Mouse (Mus musculus) intestine, postnatal 0 days (tissue): ENCODE measurements around the gene 4933407L21Rik. TPM values are rescaled to one million over a fixed set of nuclear protein-coding genes. Genes with fewer than 3 reads are reported as not detected.
A peak's percentile ranks its signal among the peaks of the same experiment; 100 is the strongest.
"Not testable (repeated sequence)": the region's sequence is repeated elsewhere in the genome, so short reads cannot be mapped to it uniquely, and the experiment has no call there.

Source experiments
- ATAC-seq: fragments of 200-750 bp; cut with Nextera tagmentation; 2 replicates; pipeline ENCODE4 v1.8.0; 2017; ENCODE audit warnings: mild to moderate bottlenecking, moderate TSS enrichment, moderate library complexity
- H3K27ac ChIP-seq: fragments of 300-500 bp; sonication (generic); 2 replicates; pipeline ENCODE4 v1.5.1; 2014; ENCODE audit warnings: mild to moderate bottlenecking, low read depth, low read length, moderate library complexity
- H3K27me3 ChIP-seq: fragments of 300-500 bp; sonication (generic); replicated peaks from 2 replicates; pipeline ENCODE4 v1.6.1; 2014; ENCODE audit warnings: low read length, mixed read lengths; ENCODE audit not compliant: control insufficient read depth, insufficient read depth
- H3K36me3 ChIP-seq: fragments of 300-500 bp; sonication (generic); 2 replicates; pipeline ENCODE4 v1.6.1; 2014; ENCODE audit warnings: mild to moderate bottlenecking, moderate library complexity; ENCODE audit not compliant: control insufficient read depth, insufficient read depth
- H3K4me1 ChIP-seq: fragments of 300-500 bp; sonication (generic); replicated peaks from 2 replicates; pipeline ENCODE4 v1.6.1; 2014; ENCODE audit warnings: antibody characterized with exemption, low read length, mixed read lengths; ENCODE audit not compliant: control insufficient read depth, insufficient read depth
- H3K4me2 ChIP-seq: fragments of 300-500 bp; sonication (generic); replicated peaks from 2 replicates; pipeline ENCODE4 v1.6.1; 2014; ENCODE audit warnings: low read depth, mild to moderate bottlenecking, moderate library complexity
- H3K4me3 ChIP-seq: fragments of 300-500 bp; sonication (generic); 2 replicates; pipeline ENCODE4 v1.5.1; 2014; ENCODE audit warnings: low read depth, low read length
- H3K9ac ChIP-seq: fragments of 300-500 bp; sonication (generic); 2 replicates; pipeline ENCODE4 v1.6.1; 2014; ENCODE audit warnings: mild to moderate bottlenecking, low read depth, low read length
- H3K9me3 ChIP-seq: fragments of 300-500 bp; sonication (generic); 2 replicates; pipeline ENCODE4 v1.6.1; 2016; ENCODE audit warnings: mixed run types; ENCODE audit not compliant: control insufficient read depth
- CTCF ChIP-seq: sonication (generic); IDR thresholded peaks from 2 replicates; pipeline ENCODE4 v1.5.1; 2016; ENCODE audit warnings: low read depth, mild to moderate bottlenecking, control low read depth, antibody characterized with exemption, moderate library complexity
- WGBS: fragments of 180-500 bp; shearing (Covaris S2); extraction: QIAGEN DNeasy Blood & Tissue Kit; methylation state at CpG from one replicate; pipeline ENCODE4 v1.1.7; 2014; 5-methylcytosine and 5-hydroxymethylcytosine counted together
- polyA plus RNA-seq: library from polyadenylated mRNA; unstranded; fragments of >200 nt; fragmentation: Nextera tagmentation; extraction: Ambion mirVana; gene quantifications from 2 replicates; pipeline ENCODE4 v1.2.1, GENCODE M21; 2015

Gene 4933407L21Rik
- polyA plus RNA-seq, 1 experiment from 2014 or later, result 0.13 TPM

GRCm38 (mm10) chr1:85973468-85973877 is 45.2 kb downstream of the 4933407L21Rik start:
- no peak overlapping the region for H3K27ac ChIP-seq
- H3K27me3 ChIP-seq, result no peaks in the 10 kb centered on the region
- ATAC-seq, result no peak
- WGBS, result 89% methylated on average over 2 of the region's 2 CpGs
- no peak overlapping the region for H3K4me3 ChIP-seq
- H3K9me3 ChIP-seq, result no peaks in the 10 kb centered on the region
- H3K36me3 ChIP-seq, result no peaks in the 10 kb centered on the region
- no peak overlapping the region for H3K4me2 ChIP-seq
- H3K4me1 ChIP-seq, result no peaks in the 10 kb centered on the region
- no peak for TF ChIP-seq CTCF
- no peak overlapping the region for H3K9ac ChIP-seq

- TF ChIP-seq CTCF, result no peak
- Histone ChIP-seq H3K9me3 (no peaks in the 10 kb centered on the region), H3K36me3 (no peaks in the 10 kb centered on the region), H3K27ac (no peak overlapping the region), H3K27me3 (no peaks in the 10 kb centered on the region), H3K9ac (no peak overlapping the region), H3K4me2 (no peak overlapping the region), H3K4me3 (no peak overlapping the region), H3K4me1 (no peaks in the 10 kb centered on the region)
- 68% methylated on average over 3 of the region's 3 CpGs for WGBS
- no peak for ATAC-seq
Measured at GRCm38 (mm10) chr1:85977709-85978108, 49.4 kb downstream of the 4933407L21Rik start.

GRCm38 (mm10) chr1:85981738-85982357 is 53.6 kb downstream of the 4933407L21Rik start:
- 34% methylated on average over 7 of the region's 7 CpGs for WGBS
- ATAC-seq, result peak; percentile 36; the same call in 1 of the 2 replicates
- H3K4me2 ChIP-seq, result no peak overlapping the region

GRCm38 (mm10) chr1:85985784-85986183 is 57.5 kb downstream of the 4933407L21Rik start:
- Histone ChIP-seq H3K36me3 (no peaks in the 10 kb centered on the region), H3K9ac (no peak overlapping the region), H3K9me3 (no peaks in the 10 kb centered on the region), H3K4me2 (no peak overlapping the region), H3K27me3 (no peaks in the 10 kb centered on the region), H3K27ac (no peak overlapping the region), H3K4me3 (no peak overlapping the region), H3K4me1 (no peaks in the 10 kb centered on the region)
- WGBS, result 69% methylated on average over 3 of the region's 3 CpGs
- no peak for TF ChIP-seq CTCF
- ATAC-seq, result no peak

More at GRCm38 (mm10) chr1:85981738-85982357, 53.6 kb downstream of the 4933407L21Rik start:
- H3K36me3 ChIP-seq, result no peaks in the 10 kb centered on the region
- H3K27ac ChIP-seq, result no peak overlapping the region
- no peaks in the 10 kb centered on the region for H3K4me1 ChIP-seq
- H3K4me3 ChIP-seq, result no peak overlapping the region
- H3K9me3 ChIP-seq, result no peaks in the 10 kb centered on the region
- TF ChIP-seq CTCF, result no peak
- no peak overlapping the region for H3K9ac ChIP-seq
- no peaks in the 10 kb centered on the region for H3K27me3 ChIP-seq

- Histone ChIP-seq H3K9ac (no peak overlapping the region), H3K9me3 (no peaks in the 10 kb centered on the region), H3K4me1 (no peaks in the 10 kb centered on the region), H3K4me3 (no peak overlapping the region), H3K36me3 (no peaks in the 10 kb centered on the region), H3K27ac (no peak overlapping the region), H3K27me3 (no peaks in the 10 kb centered on the region), H3K4me2 (no peak overlapping the region)
- TF ChIP-seq CTCF, result no peak
- ATAC-seq, result no peak
- WGBS, result 44% methylated on average over 4 of the region's 4 CpGs
Measured at GRCm38 (mm10) chr1:85988351-85988750, 60.1 kb downstream of the 4933407L21Rik start.

- ATAC-seq, H3K27me3 ChIP-seq, H3K9me3 ChIP-seq, H3K4me1 ChIP-seq, H3K9ac ChIP-seq, H3K4me2 ChIP-seq, H3K27ac ChIP-seq, H3K4me3 ChIP-seq, H3K36me3 ChIP-seq: not testable (repeated sequence)
- WGBS, result 88% methylated on average over 4 of the region's 4 CpGs
Measured at GRCm38 (mm10) chr1:85988882-85989281, 60.6 kb downstream of the 4933407L21Rik start.

Other genes with a start within 250 kb of the 4933407L21Rik start
- gene A630001G21Rik, start 149.8 kb upstream of the 4933407L21Rik start, polyA plus RNA-seq, result 0.55 and 0.78 TPM in 2 replicates
- gene Cab39, start 135.0 kb upstream of the 4933407L21Rik start, polyA plus RNA-seq, result 33.8 and 36.6 TPM in 2 replicates
- 112 and 113 TPM in 2 replicates for gene Itm2c, start 34.2 kb upstream of the 4933407L21Rik start, polyA plus RNA-seq
- gene Gpr55, start 32.5 kb downstream of the 4933407L21Rik start, polyA plus RNA-seq, result 0.30 and 0.42 TPM in 2 replicates
- not detected in 2 replicates for gene Spata3, start 88.3 kb downstream of the 4933407L21Rik start, polyA plus RNA-seq
- gene 2810459M11Rik, start 117.4 kb downstream of the 4933407L21Rik start, polyA plus RNA-seq, result 3.0 and 3.3 TPM in 2 replicates
- gene Psmd1, start 135.9 kb downstream of the 4933407L21Rik start, polyA plus RNA-seq, result 70.7 and 72.8 TPM in 2 replicates
- gene Htr2b, start 183.5 kb downstream of the 4933407L21Rik start, polyA plus RNA-seq, result 3.6 and 4.3 TPM in 2 replicates
- gene Gm21972, start 205.2 kb downstream of the 4933407L21Rik start, polyA plus RNA-seq, result 0.33 and 0.35 TPM in 2 replicates
- 10.6 and 14.0 TPM in 2 replicates for gene Armc9, start 226.3 kb downstream of the 4933407L21Rik start, polyA plus RNA-seq